Mouse (Mus musculus) layer of hippocampus, adult 9-11 months (tissue): ENCODE measurements around the gene Rhobtb3.
"Not testable (repeated sequence)": the region's sequence is repeated elsewhere in the genome, so short reads cannot be mapped to it uniquely, and the experiment has no call there.

ENCODE experiments used
- DNase-seq: peaks from one replicate; pipeline ENCODE4 v3.0.0; 2022

Rhobtb3 gene

DNA sequence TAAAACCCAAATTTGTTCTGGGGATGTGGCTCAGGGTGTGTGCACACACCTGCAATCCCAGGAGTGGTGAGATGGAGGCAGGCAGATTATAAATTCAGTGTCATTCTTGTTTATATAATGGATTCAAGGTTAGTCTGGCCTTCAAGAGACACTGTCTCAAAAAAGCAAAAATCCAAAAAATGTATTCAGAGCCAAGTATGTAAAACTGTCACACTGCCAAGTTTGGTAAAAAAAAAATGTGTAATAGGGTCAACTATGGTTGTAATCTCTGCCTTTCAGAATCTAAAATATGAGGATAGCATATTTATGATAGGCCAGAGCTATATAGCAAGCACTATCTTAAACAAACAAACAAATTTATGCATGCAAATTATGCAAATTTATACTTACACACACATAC lies 15.8 kb downstream of the Rhobtb3 start:
- DNase-seq, result no peak

DNA sequence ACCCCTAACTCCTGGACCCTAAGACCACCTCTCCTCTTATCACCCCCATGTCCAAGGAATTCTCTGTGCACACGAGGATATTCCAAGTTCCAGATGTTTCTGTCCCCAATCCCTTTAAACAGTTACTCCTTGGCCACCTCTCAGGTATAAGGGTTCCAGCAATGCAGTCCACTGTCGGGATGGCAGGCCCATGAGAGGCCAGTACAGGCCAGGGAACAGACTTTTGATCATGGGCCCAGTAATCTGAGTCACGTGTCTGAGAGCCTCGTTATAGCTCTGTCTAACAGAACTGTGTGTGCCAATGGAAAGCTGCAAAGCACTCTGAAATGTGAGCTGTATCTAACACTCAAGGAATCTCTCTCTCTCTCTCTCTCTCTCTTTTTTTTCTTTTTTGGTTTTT lies 29.6 kb downstream of the Rhobtb3 start:
- no peak for DNase-seq

DNA sequence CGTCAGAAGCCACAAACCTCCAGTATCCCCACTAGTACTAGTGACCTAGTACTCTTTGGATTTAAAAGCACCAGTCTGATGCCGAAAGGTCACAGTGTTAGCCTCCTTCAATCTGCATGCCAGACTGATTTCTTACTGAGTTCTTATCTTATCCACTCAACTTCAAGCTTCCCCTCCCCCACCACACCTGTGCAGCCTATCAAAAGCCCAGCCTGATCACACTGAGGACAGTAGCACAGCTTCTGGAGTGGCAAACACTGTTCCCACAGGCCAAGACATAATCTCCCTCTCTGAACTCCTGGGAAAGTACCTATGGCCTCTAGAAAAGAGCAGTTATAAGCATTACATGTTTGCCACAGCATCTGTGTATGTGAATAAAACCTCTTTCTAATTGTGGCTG lies 35.5 kb downstream of the Rhobtb3 start:
- DNase-seq, result no peak

DNA sequence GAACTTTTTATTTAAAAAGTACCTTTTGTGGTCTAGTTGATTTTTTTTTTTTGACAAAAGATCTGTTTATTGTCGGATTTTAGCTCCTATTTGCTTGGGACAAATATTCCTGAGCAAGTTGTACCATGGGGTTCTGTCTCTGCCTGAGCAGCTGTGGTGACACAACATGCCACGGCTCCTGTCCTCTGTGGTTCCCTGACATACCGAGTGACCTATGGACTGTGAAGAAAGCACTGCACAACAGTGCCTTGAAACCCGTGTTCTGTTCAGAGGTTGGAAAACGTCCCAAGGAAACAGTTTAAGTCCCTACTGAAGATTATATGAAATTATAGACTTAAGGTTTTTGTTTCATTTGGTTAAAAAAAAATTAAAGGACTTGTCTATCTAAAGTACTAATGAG lies 36.6 kb downstream of the Rhobtb3 start:
- no peak for DNase-seq

DNA sequence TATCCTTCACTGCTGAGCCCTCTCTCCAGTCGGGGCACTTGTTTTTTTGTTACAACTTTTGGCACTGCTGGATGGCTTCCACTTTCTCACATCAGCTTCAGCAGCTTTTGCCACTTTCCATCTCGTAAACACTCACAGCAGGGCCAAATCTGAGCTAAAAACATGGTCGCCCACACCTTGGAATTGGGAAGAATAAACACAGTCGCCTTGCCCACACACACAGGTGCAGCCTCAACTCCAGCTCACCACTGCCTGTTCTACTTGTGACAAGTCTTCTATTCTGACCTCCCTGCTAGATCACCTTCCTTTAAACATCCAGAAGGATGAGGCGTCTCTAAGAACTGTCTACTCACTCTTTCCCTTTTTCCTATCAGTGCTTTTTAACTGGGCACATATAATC lies 39.1 kb downstream of the Rhobtb3 start:
- no peak for DNase-seq

DNA sequence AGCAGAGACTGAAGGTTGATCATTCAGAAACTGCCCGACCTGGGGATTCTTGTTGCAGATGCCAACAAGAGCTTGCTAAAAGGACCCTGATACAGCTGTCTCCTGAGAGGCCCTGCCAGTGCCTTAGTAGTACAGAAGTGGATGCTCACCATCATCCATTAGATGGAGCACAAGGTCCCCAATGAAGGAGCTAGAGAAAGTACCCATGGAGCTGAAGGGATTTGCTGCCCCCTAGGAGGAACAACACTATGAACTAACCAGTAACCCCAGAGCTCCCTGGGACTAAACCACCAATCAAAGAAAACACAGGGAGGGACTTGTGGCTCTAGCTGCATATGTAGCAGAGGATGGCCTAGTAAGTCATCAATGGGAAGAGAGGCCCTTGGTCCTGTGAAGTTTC lies 42.8 kb downstream of the Rhobtb3 start:
- not testable (repeated sequence) for DNase-seq

DNA sequence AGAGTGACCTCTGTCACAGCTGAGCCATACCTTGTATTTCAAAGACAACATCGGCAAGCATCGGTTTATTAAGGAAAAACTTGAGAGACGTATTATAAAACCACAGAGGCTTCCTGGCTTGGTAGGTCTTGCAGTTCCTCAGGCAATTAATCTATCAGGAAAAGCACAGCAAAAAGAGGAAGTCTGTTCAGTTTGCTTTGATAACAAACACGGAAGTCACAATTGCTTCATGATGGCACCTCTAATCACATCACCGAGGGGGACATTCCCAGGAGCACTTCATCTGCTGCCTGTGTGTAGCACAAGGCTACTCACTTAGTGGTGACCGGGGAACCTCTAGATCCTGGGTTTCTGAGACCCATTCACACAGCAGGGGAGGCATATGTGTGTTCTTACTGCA lies 50.8 kb downstream of the Rhobtb3 start:
- DNase-seq, result no peak

DNA sequence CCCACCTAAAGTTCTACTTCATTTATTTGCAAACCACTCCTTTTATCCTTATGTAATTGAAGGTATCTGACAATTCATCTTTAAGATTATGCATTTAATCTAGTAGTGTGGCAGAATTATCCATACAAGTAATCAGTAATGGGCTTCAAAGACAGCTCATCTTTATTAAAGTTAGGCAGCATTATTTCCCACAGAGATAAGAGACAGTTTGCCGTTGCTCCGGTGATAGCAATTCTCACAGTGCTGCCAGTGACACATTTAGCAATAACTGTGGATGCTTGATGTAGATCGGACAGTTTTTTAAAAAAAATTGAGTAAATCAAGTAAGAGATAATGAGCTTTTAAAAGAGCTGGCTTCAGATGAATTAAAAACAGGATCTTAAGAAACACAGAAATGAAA lies 51.4 kb downstream of the Rhobtb3 start:
- no peak for DNase-seq

DNA sequence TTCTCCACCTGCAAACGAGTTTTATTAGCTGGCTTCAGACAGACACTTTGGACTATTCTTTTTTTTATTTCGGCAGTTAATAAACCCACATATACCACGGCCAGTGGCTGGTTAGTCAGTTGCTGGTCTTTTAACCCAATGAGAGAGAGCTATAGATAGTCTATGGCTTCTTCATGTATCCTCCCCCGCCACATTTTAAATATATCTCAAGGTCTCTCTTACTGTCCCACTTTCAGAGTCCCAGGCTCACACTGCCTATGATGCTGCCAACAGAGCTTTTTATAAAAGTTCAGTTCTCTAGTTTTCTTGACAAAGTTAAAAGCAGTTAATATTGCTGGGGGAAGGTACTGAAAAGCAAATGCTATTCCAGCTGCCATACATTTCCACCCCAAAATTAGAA lies 51.9 kb downstream of the Rhobtb3 start:
- DNase-seq, result no peak

DNA sequence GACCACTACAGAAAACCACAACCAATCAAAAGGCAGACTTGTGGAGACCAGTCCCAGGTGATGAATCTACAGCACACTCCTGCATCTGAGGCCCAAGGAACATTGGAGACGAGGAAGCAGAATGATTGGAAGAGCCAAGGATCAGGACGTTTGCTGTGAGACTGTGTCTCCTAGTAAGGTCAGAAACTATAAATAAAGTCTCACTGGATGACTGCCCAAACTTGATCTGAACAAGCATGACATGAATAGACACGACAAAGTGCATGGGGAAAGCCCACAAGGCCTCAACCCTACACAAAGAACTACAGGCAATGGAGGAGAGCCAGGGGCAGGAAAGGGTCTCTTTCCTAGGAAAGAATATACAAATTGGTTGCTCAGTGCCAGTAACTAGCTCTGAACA lies 59.9 kb downstream of the Rhobtb3 start:
- no peak for DNase-seq

DNA sequence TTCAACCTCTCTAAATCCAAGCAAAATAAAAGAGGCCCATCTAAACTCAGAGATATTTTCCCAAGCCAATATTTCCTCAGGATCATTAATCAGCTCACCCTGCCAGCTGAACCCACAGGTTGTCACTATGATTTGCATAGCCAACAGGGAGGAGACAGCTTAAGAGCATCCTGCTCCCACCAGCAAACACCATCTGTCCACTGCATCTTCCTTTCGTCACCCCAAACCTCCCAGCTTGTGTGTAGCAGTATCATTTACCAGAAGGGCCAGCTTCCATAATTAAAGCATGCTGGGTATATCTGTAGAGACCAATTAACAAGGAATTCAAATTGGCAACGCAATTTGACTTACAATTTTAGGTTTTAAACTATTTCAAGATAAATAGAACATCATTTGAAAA lies 63.2 kb downstream of the Rhobtb3 start:
- peak; percentile 79 for DNase-seq

DNA sequence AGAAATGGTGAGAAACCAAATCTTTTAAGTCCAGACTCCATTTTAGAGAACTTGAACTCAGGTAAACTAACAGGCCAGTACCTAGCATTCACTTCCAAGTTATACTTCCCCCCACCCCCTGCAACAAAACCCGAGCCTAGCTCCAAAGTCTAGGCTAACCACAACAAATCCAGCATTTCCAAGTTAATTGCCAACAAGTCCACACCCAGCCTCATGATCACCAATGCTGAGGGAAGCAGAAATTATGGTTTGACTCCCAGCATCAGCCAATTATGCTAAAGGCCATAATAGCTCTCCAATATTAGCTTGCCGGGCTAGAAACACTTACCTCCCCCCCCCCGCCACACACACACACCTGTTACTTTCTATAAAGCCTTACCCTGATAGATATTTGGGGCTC lies 64.0 kb downstream of the Rhobtb3 start:
- DNase-seq, result no peak

DNA sequence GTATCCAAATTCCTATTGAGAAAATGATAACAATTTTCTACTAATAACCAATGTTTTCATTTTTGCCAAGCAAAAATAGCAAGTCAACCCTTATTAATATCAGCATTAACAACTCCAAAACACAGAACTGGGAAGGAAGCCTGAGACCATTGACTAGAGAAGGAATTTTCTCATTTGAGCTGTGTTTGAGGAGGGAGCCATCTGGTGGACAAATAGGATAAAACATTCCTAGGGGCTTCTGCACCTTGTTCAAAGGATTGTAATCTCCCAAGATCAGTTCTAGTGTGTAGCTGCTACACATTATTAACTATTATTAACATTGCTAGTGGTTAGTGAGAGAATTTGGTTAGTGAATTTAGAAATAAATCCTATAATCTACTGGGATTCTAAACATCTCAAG lies 65.8 kb downstream of the Rhobtb3 start:
- peak; percentile 34 for DNase-seq

DNA sequence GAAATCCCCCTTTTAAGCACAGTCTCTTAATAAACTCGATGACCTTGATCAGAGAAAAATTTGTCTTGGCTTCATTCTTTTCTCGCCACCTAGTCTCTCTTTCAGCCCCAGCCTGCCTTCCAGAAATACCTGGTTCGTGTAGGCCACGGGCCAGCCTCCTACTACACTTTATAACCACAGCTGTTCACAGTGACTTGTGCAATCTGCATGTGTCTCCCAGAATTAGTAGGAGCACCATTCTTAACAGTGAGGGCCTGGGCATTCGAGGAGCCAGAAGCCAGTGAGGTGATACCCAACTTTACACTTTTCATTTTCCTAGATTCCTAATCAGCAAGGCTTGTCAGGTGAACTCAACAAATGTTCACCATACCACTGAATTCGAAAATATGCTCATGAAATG lies 67.1 kb downstream of the Rhobtb3 start:
- DNase-seq, result no peak

DNA sequence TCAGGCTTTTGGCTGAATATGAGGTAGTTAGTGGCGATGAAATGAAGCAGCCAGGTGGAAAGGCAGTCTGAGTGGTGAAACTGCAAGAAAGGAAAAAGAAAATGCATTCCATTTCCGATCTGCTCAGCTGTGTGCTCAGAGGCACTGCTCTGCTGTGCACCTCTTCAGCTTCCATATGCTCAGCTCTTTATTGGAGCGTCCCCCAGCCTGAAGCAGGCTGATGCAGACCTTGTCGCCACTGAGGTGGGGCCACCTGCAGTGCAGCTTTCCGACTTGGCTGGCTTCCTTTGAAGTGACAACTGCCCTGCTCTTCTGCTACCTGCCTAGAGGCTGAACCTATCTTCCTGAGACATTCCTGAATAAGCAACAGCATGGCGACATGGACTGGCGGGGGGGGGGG lies 67.5 kb downstream of the Rhobtb3 start:
- DNase-seq, result not testable (repeated sequence)

DNA sequence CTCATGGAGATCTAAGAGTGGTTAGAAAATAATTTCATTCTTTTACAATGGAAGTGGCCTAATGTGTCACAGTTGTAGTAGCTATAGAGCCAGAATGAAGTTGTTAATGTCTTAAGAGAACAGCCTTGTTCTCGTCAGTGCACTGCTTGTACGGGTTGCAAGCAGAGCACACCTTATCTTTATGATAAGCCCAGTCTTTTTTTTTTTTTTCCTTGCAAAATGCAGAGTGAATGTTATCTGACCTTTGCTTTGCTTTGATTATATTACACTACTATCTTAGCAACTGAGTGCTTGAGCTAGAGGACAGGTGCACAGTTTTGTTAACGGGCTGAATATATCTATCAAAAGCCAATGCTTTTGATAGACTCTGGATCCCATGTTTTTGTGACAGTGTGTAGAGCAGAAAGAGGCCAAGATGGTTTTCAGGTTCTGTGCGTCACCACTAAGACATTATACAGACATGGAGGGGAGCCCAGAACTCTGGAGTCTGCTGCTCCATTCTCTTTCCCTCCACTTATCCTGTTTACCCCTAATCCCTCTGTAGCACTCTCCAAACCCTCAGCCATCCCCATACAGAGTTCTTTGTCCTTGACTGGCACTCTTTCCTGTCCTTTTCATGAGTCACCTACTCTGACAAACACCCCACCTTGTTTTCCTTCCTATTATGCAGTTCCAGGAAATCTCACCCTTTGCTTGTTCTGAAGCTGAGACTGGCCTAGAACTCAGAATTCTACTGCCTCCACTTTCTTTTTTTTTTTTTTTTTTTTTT lies 68.9 kb downstream of the Rhobtb3 start:
- no peak for DNase-seq

DNA sequence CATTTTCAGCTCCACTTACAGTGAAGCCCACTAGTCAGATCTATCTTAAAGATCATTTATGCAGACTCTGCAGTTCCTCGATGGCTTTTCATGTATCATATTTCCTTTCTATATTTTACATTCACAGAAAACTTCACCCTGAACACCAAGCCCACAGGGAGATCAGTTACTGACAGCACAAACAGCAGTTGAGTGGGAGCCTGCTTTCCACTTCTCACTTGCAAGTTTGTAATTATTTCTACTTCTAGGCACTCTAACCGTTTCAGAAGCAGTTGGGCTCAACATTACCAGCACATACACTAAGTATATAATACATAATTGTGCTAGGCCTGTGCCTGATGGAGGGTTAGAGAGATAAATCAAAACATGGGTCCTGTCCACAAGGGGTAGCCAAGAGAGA lies 75.8 kb downstream of the Rhobtb3 start:
- DNase-seq, result peak; percentile 33

DNA sequence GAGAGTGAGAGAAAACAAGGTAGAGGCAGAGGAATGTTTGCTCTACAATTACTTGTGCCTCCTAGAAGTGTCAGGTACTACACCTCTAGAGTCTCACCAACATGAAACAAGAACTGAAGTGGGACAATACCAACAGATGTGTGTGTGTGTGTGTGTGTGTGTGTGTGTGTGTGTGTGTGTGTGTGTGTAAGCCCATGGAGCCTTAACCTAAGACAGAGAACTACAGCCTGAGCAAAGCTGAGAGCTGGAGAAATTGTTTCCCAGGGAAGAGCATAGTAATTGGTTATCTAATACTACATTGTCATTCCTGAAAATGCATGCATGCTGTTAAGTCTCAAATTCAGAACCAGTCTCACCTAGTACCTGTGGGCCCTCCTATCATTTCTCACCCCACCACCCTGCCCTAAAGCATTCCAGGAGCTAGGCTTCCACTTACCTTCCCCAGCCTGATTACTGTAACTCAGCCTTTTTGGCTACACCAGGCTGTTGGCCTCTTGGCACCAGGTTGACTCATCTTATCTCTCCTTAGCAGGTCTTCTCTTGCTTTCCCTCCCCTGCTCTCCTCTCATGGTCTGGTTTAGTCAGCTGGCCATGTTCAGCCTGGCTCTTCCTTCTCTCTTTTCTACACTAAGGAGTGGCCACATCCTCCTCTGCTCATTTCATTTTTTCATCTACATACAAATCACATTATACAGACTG lies 78.1 kb downstream of the Rhobtb3 start:
- no peak for DNase-seq

DNA sequence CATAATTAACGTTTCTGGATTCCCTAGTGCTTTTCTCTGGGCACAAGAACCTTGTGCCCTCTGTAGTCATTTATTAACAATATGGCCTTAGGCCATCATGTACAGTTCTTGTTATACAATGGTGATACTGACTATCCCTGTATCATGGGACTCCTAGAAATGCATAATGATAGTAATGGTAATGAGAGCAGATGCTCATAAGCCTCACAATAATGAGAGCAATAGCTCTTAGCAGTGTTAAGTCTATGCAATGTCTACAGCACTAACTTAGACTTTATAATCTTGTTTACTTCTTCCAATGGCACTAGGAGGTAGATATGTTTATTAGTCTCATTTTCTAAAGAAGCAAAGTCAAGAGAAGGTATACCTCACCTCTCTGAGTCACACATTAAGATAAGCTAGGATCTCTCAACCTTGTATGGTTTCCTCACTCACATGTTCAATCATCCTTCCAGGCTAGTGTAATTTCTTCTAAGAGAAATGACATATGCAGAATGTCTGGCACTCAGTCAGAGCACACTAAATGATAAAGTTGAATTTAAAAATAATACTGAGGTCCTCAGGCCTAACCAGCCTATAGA lies 84.4 kb downstream of the Rhobtb3 start:
- DNase-seq, result no peak

DNA sequence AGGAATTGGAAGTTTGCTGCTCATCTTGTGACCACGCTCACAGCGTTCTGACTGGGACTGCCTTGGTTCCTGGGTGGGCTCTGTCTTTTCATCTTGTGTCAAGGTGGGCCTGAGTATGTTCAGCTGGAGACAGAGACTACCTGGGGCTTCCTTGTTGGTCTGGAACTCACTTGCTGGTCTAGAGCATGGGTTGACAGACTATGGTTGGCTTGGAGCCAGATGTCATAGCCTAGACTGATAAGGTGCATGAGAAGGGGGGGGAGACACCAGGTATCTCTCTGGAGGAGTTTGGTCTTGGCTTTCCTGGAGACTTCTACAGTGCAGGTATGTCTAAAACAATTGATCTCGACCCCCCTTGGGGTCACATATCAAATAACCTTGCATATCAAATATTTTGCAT lies 90.6 kb downstream of the Rhobtb3 start:
- DNase-seq, result no peak

DNA sequence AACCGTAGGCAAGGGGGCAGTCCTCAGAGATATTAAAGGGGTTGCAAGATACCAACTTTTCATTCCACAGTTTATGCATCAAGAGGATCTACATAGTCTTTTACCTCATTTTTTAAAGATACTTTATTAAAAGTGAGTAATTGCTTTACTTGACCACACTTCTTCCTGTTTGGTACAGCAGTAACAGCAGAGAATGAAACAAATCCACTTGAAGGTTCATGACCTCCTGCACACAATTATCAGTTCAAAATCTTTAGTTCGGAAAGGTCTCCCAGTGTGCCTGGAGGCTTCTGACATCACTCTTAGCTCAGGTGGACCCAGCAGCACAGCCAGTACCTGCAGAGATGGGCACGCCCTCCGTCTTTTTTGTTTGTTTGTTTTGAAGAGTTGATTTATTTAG lies 91.7 kb downstream of the Rhobtb3 start:
- no peak for DNase-seq

DNA sequence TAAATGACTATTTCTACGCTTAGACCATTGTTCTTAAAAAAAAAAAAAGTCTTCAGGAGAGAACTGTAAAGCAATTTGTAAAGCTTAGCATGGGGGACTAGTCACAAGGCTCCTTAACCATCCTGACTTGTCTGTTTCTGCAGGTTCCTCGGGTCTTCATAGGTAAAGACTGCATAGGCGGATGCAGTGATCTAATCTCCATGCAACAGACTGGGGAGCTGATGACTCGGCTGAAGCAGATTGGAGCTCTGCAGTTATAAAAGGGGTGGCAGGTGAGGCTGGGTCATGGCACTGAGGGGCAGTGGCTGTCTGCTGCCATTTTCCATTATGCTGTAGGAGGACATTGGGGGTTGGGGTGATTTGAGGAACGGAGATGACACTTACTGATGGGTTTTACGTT lies 96.7 kb downstream of the Rhobtb3 start:
- no peak for DNase-seq

DNA sequence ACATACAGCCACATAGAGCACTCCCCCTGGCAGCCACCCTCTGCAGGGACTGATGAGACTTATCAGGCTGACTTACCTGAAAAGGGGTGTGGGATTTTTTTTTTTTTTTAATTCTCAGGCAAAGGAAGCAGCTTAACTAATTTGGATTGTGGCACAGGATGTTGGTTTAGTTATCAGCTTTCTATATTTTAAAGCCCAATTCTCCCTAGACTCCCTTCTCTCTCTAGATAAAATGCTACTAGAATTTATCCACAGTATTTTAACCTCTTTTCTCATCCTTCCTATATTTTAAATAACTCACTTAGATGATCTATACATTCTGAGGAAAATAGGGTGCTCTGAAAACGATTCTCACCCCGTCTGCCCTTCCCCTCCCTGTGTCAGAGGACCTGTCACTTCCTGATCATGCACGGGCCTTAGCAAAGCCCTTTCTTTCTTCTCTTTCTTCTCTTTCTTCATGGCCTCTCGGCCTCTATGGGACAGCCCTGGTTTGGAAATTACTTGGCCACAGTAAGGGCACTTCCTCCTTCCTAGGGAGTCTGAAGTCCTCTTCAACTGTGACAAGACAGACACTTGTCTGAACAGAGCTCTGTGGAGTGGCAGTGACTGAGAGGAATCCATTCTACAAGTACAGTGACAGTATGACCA lies 98.1 kb downstream of the Rhobtb3 start:
- peak; percentile 37 for DNase-seq
